21 mouse cellular contexts compared by ENCODE assay signal in genomic region chr15:7292854-7293253, GRCm38 (mm10).
DNase-seq lines count a peak whose midpoint lies in the region; ATAC-seq and TF ChIP-seq lines count a peak whose summit lies in the region.
"Had no signal": no experiment of that assay in that cellular context is flagged by ENCODE, and none has a peak within 500 bp of the region (broad histone marks: within the 10 kb centered on the region; RNA-seq: fewer than 3 reads in every experiment).

No protein-coding gene starts in this region.

- H3K36me3 ChIP-seq in forebrain, embryonic 14.5 days (ENCODE audit: control insufficient read depth, insufficient read depth, low read length), result no peaks in the 10 kb centered on the region
- H3K36me3 ChIP-seq in forebrain, embryonic 15.5 days, result no peaks in the 10 kb centered on the region
- H3K36me3 ChIP-seq in hindbrain, embryonic 14.5 days (replicated peaks; ENCODE audit: control insufficient read depth, insufficient read depth), result no peaks in the 10 kb centered on the region
- no peaks in the 10 kb centered on the region for H3K36me3 ChIP-seq in hindbrain, embryonic 12.5 days
- H3K36me3 ChIP-seq in midbrain, embryonic 15.5 days (replicated peaks), result no peaks in the 10 kb centered on the region
- H3K36me3 ChIP-seq: embryonic facial prominence, embryonic 10.5 days; G1E; hindbrain, embryonic 10.5 days had no signal

- H3K27ac ChIP-seq in forebrain, embryonic 14.5 days (ENCODE audit: low read depth, low read length), result no peak overlapping the region
- H3K27ac ChIP-seq in forebrain, embryonic 15.5 days (replicated peaks), result no peak overlapping the region
- H3K27ac ChIP-seq in hindbrain, embryonic 14.5 days, result no peak overlapping the region
- H3K27ac ChIP-seq in hindbrain, embryonic 12.5 days, result no peak overlapping the region
- no peak overlapping the region for H3K27ac ChIP-seq in midbrain, embryonic 15.5 days
- H3K27ac ChIP-seq: embryonic facial prominence, embryonic 10.5 days; heart, adult 2 months; hindbrain, embryonic 10.5 days had no signal

- TF ChIP-seq CTCF in brain, embryonic 14.5 days (IDR thresholded peaks at IDR 0.05; ENCODE audit: borderline replicate concordance, extremely low read depth, insufficient read depth, insufficient read length), result no peak

- no peak overlapping the region for H3K4me2 ChIP-seq in forebrain, embryonic 14.5 days (ENCODE audit: low read length)
- no peak overlapping the region for H3K4me2 ChIP-seq in forebrain, embryonic 15.5 days (replicated peaks)
- no peak overlapping the region for H3K4me2 ChIP-seq in hindbrain, embryonic 14.5 days (replicated peaks)
- no peak overlapping the region for H3K4me2 ChIP-seq in hindbrain, embryonic 12.5 days (replicated peaks)
- H3K4me2 ChIP-seq in midbrain, embryonic 15.5 days, result no peak overlapping the region
- H3K4me2 ChIP-seq: heart, embryonic 11.5 days had no signal

- no peak overlapping the region for H3K9ac ChIP-seq in forebrain, embryonic 14.5 days (ENCODE audit: low read length)
- no peak overlapping the region for H3K9ac ChIP-seq in forebrain, embryonic 15.5 days (replicated peaks)
- no peak overlapping the region for H3K9ac ChIP-seq in hindbrain, embryonic 14.5 days
- no peak overlapping the region for H3K9ac ChIP-seq in hindbrain, embryonic 12.5 days
- H3K9ac ChIP-seq in midbrain, embryonic 15.5 days, result no peak overlapping the region

- H3K4me3 ChIP-seq in forebrain, embryonic 14.5 days (ENCODE audit: low read depth, low read length), result no peak overlapping the region
- no peak overlapping the region for H3K4me3 ChIP-seq in forebrain, embryonic 15.5 days
- H3K4me3 ChIP-seq in hindbrain, embryonic 14.5 days (replicated peaks; ENCODE audit: low read length), result no peak overlapping the region
- H3K4me3 ChIP-seq in hindbrain, embryonic 12.5 days, result no peak overlapping the region
- no peak overlapping the region for H3K4me3 ChIP-seq in midbrain, embryonic 15.5 days
- H3K4me3 ChIP-seq: embryonic facial prominence, embryonic 10.5 days; heart, adult 2 months; hindbrain, embryonic 10.5 days had no signal

- no peak for ATAC-seq in forebrain, embryonic 14.5 days
- ATAC-seq in forebrain, embryonic 15.5 days (replicated peaks), result no peak
- peak; percentile 21; the same call in 1 of the 2 replicates for ATAC-seq in hindbrain, embryonic 14.5 days (ENCODE audit: low FRiP score)
- ATAC-seq in hindbrain, embryonic 12.5 days (ENCODE audit: low FRiP score), result no peak
- ATAC-seq in midbrain, embryonic 15.5 days (replicated peaks), result peak; percentile 80
- ATAC-seq: CD4-positive, CD25-positive, alpha-beta regulatory T cell, adult 4 months; inflammation-experienced regulatory T-cells, adult 6 months; intestine, postnatal 0 days had no signal

- H3K27me3 ChIP-seq in forebrain, embryonic 14.5 days (replicated peaks; ENCODE audit: control insufficient read depth, insufficient read depth, low read length), result no peaks in the 10 kb centered on the region
- H3K27me3 ChIP-seq in forebrain, embryonic 15.5 days, result no peaks in the 10 kb centered on the region
- H3K27me3 ChIP-seq in hindbrain, embryonic 14.5 days (ENCODE audit: control insufficient read depth, insufficient read depth, low read length), result no peaks in the 10 kb centered on the region
- no peaks in the 10 kb centered on the region for H3K27me3 ChIP-seq in hindbrain, embryonic 12.5 days
- no peaks in the 10 kb centered on the region for H3K27me3 ChIP-seq in midbrain, embryonic 15.5 days (replicated peaks)

- peak; percentile 13 for DNase-seq in forebrain, embryonic 14.5 days (ENCODE audit: low spot score)
- no peak for DNase-seq in hindbrain, embryonic 14.5 days (ENCODE audit: low spot score)
- peak; percentile 54 for DNase-seq in brain, embryonic 14.5 days (ENCODE audit: low read depth)
- no peak for DNase-seq in kidney, postnatal 10 days
- DNase-seq in MN1 (ENCODE audit: low spot score), result no peak
- DNase-seq: adrenal gland, postnatal 10 days; B cell, adult 2 months; cerebellum, adult 2 months; cerebellum, postnatal 10 days; gastrocnemius, postnatal 10 days; heart, adult 2 months had no signal

- H3K4me1 ChIP-seq in forebrain, embryonic 14.5 days (ENCODE audit: control insufficient read depth, insufficient read depth, low read length), result no peaks in the 10 kb centered on the region
- no peaks in the 10 kb centered on the region for H3K4me1 ChIP-seq in forebrain, embryonic 15.5 days
- peaks cover 6% of the 10 kb centered on the region for H3K4me1 ChIP-seq in hindbrain, embryonic 14.5 days (replicated peaks; ENCODE audit: control insufficient read depth, insufficient read depth, low read length)
- no peaks in the 10 kb centered on the region for H3K4me1 ChIP-seq in hindbrain, embryonic 12.5 days
- H3K4me1 ChIP-seq in midbrain, embryonic 15.5 days, result peaks cover 5% of the 10 kb centered on the region

- H3K9me3 ChIP-seq in forebrain, embryonic 14.5 days (replicated peaks; ENCODE audit: control insufficient read depth, low read length), result no peaks in the 10 kb centered on the region
- H3K9me3 ChIP-seq in forebrain, embryonic 15.5 days, result no peaks in the 10 kb centered on the region
- no peaks in the 10 kb centered on the region for H3K9me3 ChIP-seq in hindbrain, embryonic 14.5 days (ENCODE audit: control insufficient read depth, low read length)
- H3K9me3 ChIP-seq in hindbrain, embryonic 12.5 days (replicated peaks), result no peaks in the 10 kb centered on the region
- H3K9me3 ChIP-seq in midbrain, embryonic 15.5 days, result no peaks in the 10 kb centered on the region
- H3K9me3 ChIP-seq: G1E had no signal

- no peak for TF ChIP-seq POLR2A in brain, embryonic 14.5 days (IDR thresholded peaks at IDR 0.05; ENCODE audit: borderline replicate concordance, extremely low read depth, insufficient read depth, insufficient read length, poor library complexity, severe bottlenecking)

Comparison
In these comparisons a context has a peak if more than half of its experiments do, and no peak if none do; other contexts are left out.
1. ATAC-seq: peak in hindbrain, embryonic 14.5 days (single experiment) and midbrain, embryonic 15.5 days (single experiment); none in forebrain, embryonic 14.5 days (single experiment), forebrain, embryonic 15.5 days (single experiment) and hindbrain, embryonic 12.5 days (single experiment).
2. DNase-seq: peak in forebrain, embryonic 14.5 days (single experiment) and brain, embryonic 14.5 days (single experiment); none in hindbrain, embryonic 14.5 days (single experiment), kidney, postnatal 10 days (single experiment) and MN1 (single experiment).